Mouse (Mus musculus) hindbrain, embryonic 13.5 days (tissue): ENCODE data around the gene Zfp704. TPM values are rescaled to one million over a fixed set of nuclear protein-coding genes. Genes with fewer than 3 reads are reported as not detected.

Experiments
- ATAC-seq: fragments of 200-750 bp; cut with Nextera tagmentation; 2 replicates; pipeline ENCODE4 v1.8.0; 2017; ENCODE audit warnings: moderate TSS enrichment; ENCODE audit not compliant: low FRiP score
- H3K27ac ChIP-seq: fragments of 300-500 bp; sonication (generic); 2 replicates; pipeline ENCODE4 v1.5.1; 2015; ENCODE audit warnings: inconsistent platforms, mild to moderate bottlenecking, moderate library complexity
- H3K27me3 ChIP-seq: fragments of 300-500 bp; sonication (generic); 2 replicates; pipeline ENCODE4 v1.6.1; 2015; ENCODE audit warnings: mild to moderate bottlenecking, inconsistent platforms
- H3K36me3 ChIP-seq: fragments of 300-500 bp; sonication (generic); 2 replicates; pipeline ENCODE4 v1.6.1; 2015; ENCODE audit warnings: mild to moderate bottlenecking, inconsistent platforms
- H3K4me1 ChIP-seq: fragments of 300-500 bp; sonication (generic); replicated peaks from 2 replicates; pipeline ENCODE4 v1.6.1; 2015; ENCODE audit warnings: inconsistent platforms
- H3K4me2 ChIP-seq: fragments of 300-500 bp; sonication (generic); 2 replicates; pipeline ENCODE4 v1.6.1; 2015; ENCODE audit warnings: inconsistent platforms, mild to moderate bottlenecking, moderate library complexity
- H3K4me3 ChIP-seq: fragments of 300-500 bp; sonication (generic); 2 replicates; pipeline ENCODE4 v1.5.1; 2015; ENCODE audit warnings: mild to moderate bottlenecking, inconsistent platforms
- H3K9ac ChIP-seq: fragments of 300-500 bp; sonication (generic); 2 replicates; pipeline ENCODE4 v1.6.1; 2015; ENCODE audit warnings: mild to moderate bottlenecking, inconsistent platforms
- H3K9me3 ChIP-seq: fragments of 300-500 bp; sonication (generic); 2 replicates; pipeline ENCODE4 v1.6.1; 2016; ENCODE audit warnings: inconsistent platforms
- whole genome bisulfite sequencing: fragments of 180-500 bp; shearing (Covaris S2); methylation state at CpG from one replicate; pipeline ENCODE4 v1.1.7; 2015; 5-methylcytosine and 5-hydroxymethylcytosine counted together
- polyA plus RNA-seq: library from polyadenylated mRNA; unstranded; fragments of >200 nt; fragmentation: Nextera tagmentation; extraction: Ambion mirVana; gene quantifications from 2 replicates; pipeline ENCODE4 v1.2.1, GENCODE M21; 2015

Zfp704 gene
- polyA plus RNA-seq, 1 experiment from 2014 or later = 8.5 TPM

GRCm38 (mm10) chr3:9441566-9442540, 168.0 kb downstream of the Zfp704 start:
- H3K4me3 ChIP-seq = no peak overlapping the region
- peaks cover 55% of the 10 kb centered on the region for H3K36me3 ChIP-seq
- no peak for ATAC-seq
- H3K9me3 ChIP-seq = no peaks in the 10 kb centered on the region
- H3K4me2 ChIP-seq = no peak overlapping the region
- H3K9ac ChIP-seq = no peak overlapping the region
- H3K27me3 ChIP-seq = no peaks in the 10 kb centered on the region
- 91% methylated on average over 27 of the region's 27 CpGs for WGBS
- H3K4me1 ChIP-seq = no peaks in the 10 kb centered on the region
- no peak overlapping the region for H3K27ac ChIP-seq

GRCm38 (mm10) chr3:9440466-9440865, 169.4 kb downstream of the Zfp704 start:
- no peaks in the 10 kb centered on the region for H3K27me3 ChIP-seq
- WGBS = 89% methylated on average over 6 of the region's 6 CpGs
- no peak for ATAC-seq
- H3K9ac ChIP-seq = no peak overlapping the region
- H3K4me2 ChIP-seq = no peak overlapping the region
- peaks cover 51% of the 10 kb centered on the region for H3K36me3 ChIP-seq
- H3K27ac ChIP-seq = no peak overlapping the region
- no peaks in the 10 kb centered on the region for H3K9me3 ChIP-seq
- no peaks in the 10 kb centered on the region for H3K4me1 ChIP-seq
- H3K4me3 ChIP-seq = no peak overlapping the region

DNA sequence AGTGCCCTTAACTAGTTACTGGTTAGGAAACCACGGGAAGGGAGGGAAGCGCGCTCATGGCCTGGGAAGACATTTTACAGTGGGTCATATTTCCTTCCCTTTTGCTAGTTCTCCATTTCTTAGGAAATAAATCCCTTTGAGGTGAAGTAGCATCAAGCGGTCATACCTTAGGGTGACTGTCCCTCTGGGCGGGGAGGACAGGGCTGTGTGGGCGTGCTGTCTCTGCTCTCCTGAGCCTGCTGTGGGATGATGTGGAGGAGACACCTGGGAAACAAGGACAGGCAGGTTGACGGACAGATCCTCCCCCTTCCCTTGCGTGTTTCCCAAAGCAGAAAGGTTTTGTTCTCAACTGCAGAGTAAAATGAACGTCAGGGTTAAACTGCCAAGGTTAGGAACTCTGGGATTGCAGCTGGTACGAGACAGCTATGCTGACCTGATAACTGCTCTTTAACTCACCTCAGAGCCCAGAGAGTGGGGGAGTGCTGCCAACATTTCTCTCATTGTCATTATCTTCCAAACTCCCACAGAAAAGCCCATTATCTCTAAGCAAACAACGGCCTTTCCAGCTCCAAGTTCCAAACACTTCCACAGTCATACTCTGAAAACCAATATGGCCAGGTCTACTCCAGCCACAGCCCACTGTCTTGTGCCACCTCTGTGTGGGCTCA, 170.1 kb downstream of the Zfp704 start:
- Histone ChIP-seq H3K27me3 (no peaks in the 10 kb centered on the region), H3K4me3 (no peak overlapping the region), H3K9ac (no peak overlapping the region), H3K4me1 (no peaks in the 10 kb centered on the region), H3K4me2 (no peak overlapping the region), H3K36me3 (peaks cover 49% of the 10 kb centered on the region), H3K9me3 (no peaks in the 10 kb centered on the region), H3K27ac (no peak overlapping the region)
- no peak for ATAC-seq
- WGBS = 91% methylated on average over 11 of the region's 11 CpGs

DNA sequence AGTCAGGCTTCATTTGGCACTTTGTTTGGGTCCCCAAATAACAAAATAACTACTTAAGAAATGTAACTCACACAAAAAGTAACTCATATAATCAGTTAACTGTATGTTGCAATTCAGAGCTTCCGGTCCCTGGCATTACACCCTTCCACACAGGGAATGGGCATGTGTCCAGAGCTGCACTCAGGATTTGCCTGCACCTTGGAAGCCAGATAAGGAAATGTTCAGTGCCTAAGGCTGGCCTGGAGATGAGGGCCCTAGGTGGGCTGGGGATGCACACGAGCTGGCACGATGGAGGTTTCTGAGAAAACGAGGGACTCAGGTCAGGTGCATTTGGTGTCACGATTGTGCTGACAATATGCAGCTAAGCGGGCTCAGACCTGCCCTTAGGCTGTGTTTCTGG, 173.6 kb downstream of the Zfp704 start:
- H3K4me1 ChIP-seq = no peaks in the 10 kb centered on the region
- ATAC-seq = no peak
- peaks cover 36% of the 10 kb centered on the region for H3K36me3 ChIP-seq
- H3K27ac ChIP-seq = no peak overlapping the region
- no peaks in the 10 kb centered on the region for H3K27me3 ChIP-seq
- H3K4me2 ChIP-seq = no peak overlapping the region
- H3K4me3 ChIP-seq = no peak overlapping the region
- no peaks in the 10 kb centered on the region for H3K9me3 ChIP-seq
- WGBS = 88% methylated on average over 6 of the region's 6 CpGs
- H3K9ac ChIP-seq = no peak overlapping the region

DNA sequence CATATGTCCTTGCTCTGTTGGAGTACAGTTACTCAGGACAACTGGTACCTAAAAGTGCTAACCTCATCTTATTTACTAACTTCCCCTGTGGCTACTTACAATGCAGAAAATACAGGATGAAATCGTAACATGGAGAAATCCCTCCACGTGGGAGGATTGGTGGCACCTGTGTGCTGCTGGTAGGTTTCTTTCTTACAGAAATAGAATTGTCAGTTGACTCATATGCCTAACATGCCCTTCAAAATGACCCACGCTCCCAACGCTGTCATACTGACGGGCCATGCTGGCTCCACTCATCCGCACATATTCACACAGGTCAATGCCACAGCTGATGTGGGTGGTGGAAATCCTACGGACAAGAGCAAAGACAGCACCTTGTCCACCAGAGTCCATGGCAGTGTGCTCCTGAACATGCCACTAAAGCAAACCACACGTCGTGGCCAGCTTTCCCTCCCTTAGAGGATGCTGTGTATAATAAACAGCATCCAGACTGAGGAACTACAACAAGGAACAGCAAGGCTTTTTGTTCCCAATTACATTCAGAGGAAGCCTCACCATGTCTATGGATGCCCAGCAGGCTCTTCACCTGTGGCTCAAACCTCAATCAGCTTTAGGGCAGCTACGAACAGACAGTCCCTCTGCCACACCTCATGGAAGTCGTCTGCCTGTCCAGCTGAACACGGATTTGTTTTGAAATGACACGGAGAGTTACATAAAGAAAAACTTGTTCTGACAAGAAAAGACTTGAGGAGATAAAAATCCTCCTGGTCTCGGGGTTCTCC, 175.3 kb downstream of the Zfp704 start:
- Histone ChIP-seq H3K4me1 (peaks cover 3% of the 10 kb centered on the region; the same call in 1 of the 2 replicates), H3K4me2 (no peak overlapping the region), H3K9ac (no peak overlapping the region), H3K36me3 (peaks cover 31% of the 10 kb centered on the region), H3K9me3 (no peaks in the 10 kb centered on the region), H3K4me3 (no peak overlapping the region), H3K27me3 (no peaks in the 10 kb centered on the region), H3K27ac (no peak overlapping the region)
- WGBS = 93% methylated on average over 14 of the region's 14 CpGs
- ATAC-seq = no peak

DNA sequence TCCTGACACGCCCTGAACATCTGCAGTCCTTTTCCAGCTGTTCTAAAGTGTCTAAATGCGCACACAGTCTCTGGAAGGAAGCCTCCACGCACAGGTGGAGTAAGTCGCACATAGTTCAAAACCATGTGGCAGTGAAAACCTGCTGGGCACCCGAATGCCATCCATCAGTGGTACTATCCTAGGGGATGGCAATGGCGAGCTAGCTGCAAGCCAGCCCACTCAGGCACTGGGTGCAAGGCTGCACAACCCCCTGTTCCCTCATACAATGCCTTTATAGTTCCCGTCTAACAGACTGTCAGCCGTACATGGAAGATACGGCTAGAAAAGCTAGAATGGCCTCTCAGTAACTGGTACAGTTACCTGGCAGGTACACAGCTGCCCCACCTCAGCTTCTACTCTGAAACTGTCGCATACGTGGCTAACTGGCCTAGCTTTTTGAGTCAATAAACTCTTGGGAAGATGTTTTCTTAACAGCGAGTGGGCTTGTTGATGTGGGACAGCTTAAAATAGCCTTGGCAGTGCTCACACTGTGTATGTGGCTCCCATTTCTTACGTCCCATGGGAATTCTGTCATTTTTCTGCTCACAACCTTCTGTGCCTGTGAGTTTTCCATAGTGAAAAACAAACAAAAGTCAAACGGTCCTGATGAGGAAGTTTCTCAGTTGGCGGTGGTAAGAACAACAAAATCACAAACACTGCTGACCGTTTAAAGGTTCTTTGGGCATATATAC, 176.9 kb downstream of the Zfp704 start:
- H3K4me1 ChIP-seq = peaks cover 3% of the 10 kb centered on the region; the same call in 1 of the 2 replicates
- no peak for ATAC-seq

DNA sequence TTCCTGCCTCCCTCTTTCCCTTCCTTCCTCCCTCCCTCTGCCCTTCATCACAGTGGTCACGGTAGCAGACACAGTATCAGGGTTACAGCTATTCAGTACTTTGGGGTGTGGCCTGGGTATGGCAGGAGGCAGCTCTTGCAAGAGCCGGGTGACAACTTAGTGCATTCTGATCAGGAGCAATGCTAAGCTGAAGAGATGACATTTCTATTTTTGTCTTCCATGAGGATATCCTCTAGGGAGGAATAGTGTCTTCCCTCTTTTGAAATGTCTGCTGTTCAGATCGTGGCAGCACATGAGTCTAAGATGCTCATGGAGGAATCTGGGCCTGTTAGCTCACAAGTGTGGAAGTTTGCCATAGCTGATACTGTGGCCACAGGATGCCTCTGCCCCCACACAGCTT, 177.7 kb downstream of the Zfp704 start:
- ATAC-seq = no peak
- H3K4me1 ChIP-seq = peaks cover 3% of the 10 kb centered on the region; the same call in 1 of the 2 replicates
- no peak overlapping the region for H3K9ac ChIP-seq
- no peak overlapping the region for H3K4me3 ChIP-seq
- H3K4me2 ChIP-seq = no peak overlapping the region
- H3K9me3 ChIP-seq = no peaks in the 10 kb centered on the region
- no peak overlapping the region for H3K27ac ChIP-seq
- H3K36me3 ChIP-seq = peaks cover 12% of the 10 kb centered on the region; the same call in 1 of the 2 replicates
- H3K27me3 ChIP-seq = no peaks in the 10 kb centered on the region
- 74% methylated on average over 3 of the region's 3 CpGs for WGBS

More for the DNA sequence above, 176.9 kb downstream of the Zfp704 start:
- peaks cover 16% of the 10 kb centered on the region for H3K36me3 ChIP-seq
- H3K9ac ChIP-seq = no peak overlapping the region
- no peak overlapping the region for H3K27ac ChIP-seq
- no peaks in the 10 kb centered on the region for H3K9me3 ChIP-seq
- 88% methylated on average over 16 of the region's 16 CpGs for WGBS
- H3K4me2 ChIP-seq = no peak overlapping the region
- H3K27me3 ChIP-seq = no peaks in the 10 kb centered on the region
- no peak overlapping the region for H3K4me3 ChIP-seq

DNA sequence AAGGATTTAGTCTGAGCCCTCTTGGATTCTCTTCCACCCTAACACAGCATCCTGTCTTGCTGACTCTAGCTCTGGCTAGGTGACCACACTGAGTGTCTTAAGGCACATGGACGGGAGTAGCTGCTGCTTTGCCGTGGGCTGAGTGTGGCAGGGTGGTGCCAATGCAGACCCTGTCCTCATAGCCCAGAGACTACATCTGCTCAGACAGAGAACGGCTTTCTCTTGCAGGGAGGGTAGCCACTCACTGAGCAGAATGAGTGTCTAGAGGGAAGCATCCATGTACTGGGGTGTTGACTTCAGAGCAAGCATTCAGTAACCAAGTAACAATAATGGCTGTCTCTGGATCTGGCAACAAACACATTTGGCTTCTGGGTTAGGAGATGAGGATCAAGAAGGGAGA, 179.9 kb downstream of the Zfp704 start:
- Histone ChIP-seq H3K36me3 (0 out of 2 replicates have a peak, but pooled peaks cover 2% of the 10 kb centered on the region), H3K4me1 (peaks cover 3% of the 10 kb centered on the region; the same call in 1 of the 2 replicates), H3K9ac (no peak overlapping the region), H3K4me2 (no peak overlapping the region), H3K27me3 (no peaks in the 10 kb centered on the region), H3K4me3 (no peak overlapping the region), H3K9me3 (no peaks in the 10 kb centered on the region), H3K27ac (no peak overlapping the region)
- no peak for ATAC-seq
- WGBS = 85% methylated on average over 3 of the region's 3 CpGs

- H3K4me1 ChIP-seq = peaks cover 3% of the 10 kb centered on the region; the same call in 1 of the 2 replicates
- no peak overlapping the region for H3K4me3 ChIP-seq
- ATAC-seq = no peak
- no peaks in the 10 kb centered on the region for H3K27me3 ChIP-seq
- no peak overlapping the region for H3K27ac ChIP-seq
- H3K4me2 ChIP-seq = no peak overlapping the region
- H3K36me3 ChIP-seq = no peaks in the 10 kb centered on the region
- 91% methylated on average over 4 of the region's 4 CpGs for WGBS
- H3K9me3 ChIP-seq = no peaks in the 10 kb centered on the region
- H3K9ac ChIP-seq = no peak overlapping the region
Measured at GRCm38 (mm10) chr3:9427826-9428225, 182.1 kb downstream of the Zfp704 start.

DNA sequence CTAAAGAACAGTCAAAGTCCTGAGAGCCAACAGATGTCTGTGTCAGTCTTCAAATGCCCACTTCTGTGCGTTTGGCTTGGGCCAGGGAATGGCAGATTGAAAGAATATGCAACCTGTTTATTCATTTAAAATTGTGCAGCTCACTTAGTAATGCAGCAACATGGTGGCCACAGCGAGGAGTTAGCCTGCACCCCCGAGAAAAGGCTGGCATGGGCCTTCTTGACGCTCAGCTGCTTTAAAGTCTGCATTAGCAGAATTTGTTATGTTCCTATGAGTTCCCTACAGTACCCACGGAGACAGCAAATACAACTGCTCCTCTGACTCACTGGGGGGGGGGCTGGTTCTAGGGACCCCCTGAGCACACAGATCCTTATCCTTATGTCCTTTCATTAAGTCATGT, 184.2 kb downstream of the Zfp704 start:
- Histone ChIP-seq H3K36me3 (no peaks in the 10 kb centered on the region), H3K27ac (no peak overlapping the region), H3K4me2 (no peak overlapping the region), H3K9ac (no peak overlapping the region), H3K27me3 (no peaks in the 10 kb centered on the region), H3K4me3 (no peak overlapping the region), H3K4me1 (peaks cover 3% of the 10 kb centered on the region; the same call in 1 of the 2 replicates), H3K9me3 (no peaks in the 10 kb centered on the region)
- 85% methylated on average over 5 of the region's 5 CpGs for WGBS
- no peak for ATAC-seq

GRCm38 (mm10) chr3:9424637-9425036, 185.2 kb downstream of the Zfp704 start:
- H3K9me3 ChIP-seq = no peaks in the 10 kb centered on the region
- no peaks in the 10 kb centered on the region; the same call in 1 of the 2 replicates for H3K4me1 ChIP-seq
- no peak overlapping the region for H3K9ac ChIP-seq
- H3K27me3 ChIP-seq = no peaks in the 10 kb centered on the region
- H3K4me2 ChIP-seq = no peak overlapping the region
- WGBS = 86% methylated on average over 6 of the region's 6 CpGs
- no peak overlapping the region for H3K27ac ChIP-seq
- ATAC-seq = no peak
- H3K4me3 ChIP-seq = no peak overlapping the region
- H3K36me3 ChIP-seq = no peaks in the 10 kb centered on the region
